Mouse (Mus musculus): Measurements from ENCODE around the gene Gprc5d. TPM values are rescaled to one million over a fixed set of nuclear protein-coding genes. Genes with fewer than 3 reads are reported as not detected.

Gene Gprc5d
- total and polyA plus RNA-seq, 3 experiments: not detected

GRCm38 (mm10) chr6:135078420-135078819, 39.7 kb downstream of the Gprc5d start:
- TF ChIP-seq TBP (conservative IDR thresholded peaks at IDR 0.05; ENCODE audit: low read depth, low read length): no peak
- TF ChIP-seq JUND (conservative IDR thresholded peaks at IDR 0.05; ENCODE audit: low read depth, low read length): no peak
- no peak for TF ChIP-seq ELF1 (IDR thresholded peaks at IDR 0.05; ENCODE audit: low read depth, low read length)
- no peak for TF ChIP-seq POLR2AphosphoS2 (IDR thresholded peaks at IDR 0.05; ENCODE audit: low read depth, low read length)
- no peak for TF ChIP-seq MEF2A (IDR thresholded peaks at IDR 0.05; ENCODE audit: borderline replicate concordance, low read depth, low read length)
- no peak for TF ChIP-seq IRF4 (IDR thresholded peaks at IDR 0.05; ENCODE audit: low read depth, low read length)
- TF ChIP-seq ZKSCAN1 (IDR thresholded peaks at IDR 0.05; ENCODE audit: borderline replicate concordance, low read depth, low read length): no peak
- no peak for TF ChIP-seq BHLHE40 (IDR thresholded peaks at IDR 0.05; ENCODE audit: low read depth, low read length)
- no peak for TF ChIP-seq RAD21 (IDR thresholded peaks at IDR 0.05; ENCODE audit: low read depth, low read length)
- TF ChIP-seq KAT2A (IDR thresholded peaks at IDR 0.05; ENCODE audit: insufficient replicate concordance, low read length): no peak
- no peak for TF ChIP-seq E2F4 (IDR thresholded peaks at IDR 0.05; ENCODE audit: insufficient replicate concordance, low read depth, low read length)
- TF ChIP-seq EP300 (IDR thresholded peaks at IDR 0.05; ENCODE audit: low read length): no peak
- no peak for TF ChIP-seq GABPA (IDR thresholded peaks at IDR 0.05; ENCODE audit: insufficient replicate concordance, low read depth, low read length)
- no peak overlapping the region for H3K27ac ChIP-seq (ENCODE audit: insufficient read depth, low read depth)
- no peaks in the 10 kb centered on the region for H3K9me3 ChIP-seq (replicated peaks; ENCODE audit: low read length)
- in situ Hi-C loops (cut with MboI; ENCODE audit: low pct_ligation_motif_present, low pct_unique_long_range_greater_than_20kb, low sequenced_read_pairs) (no loop called here), dilution Hi-C loops (cut with MboI; ENCODE audit: extremely low pct_ligation_motif_present, extremely low pct_unique_long_range_greater_than_20kb, low sequenced_read_pairs) (no loop called here)
- DNase-seq (ENCODE audit: extremely low read depth): no peak
- no peaks in the 10 kb centered on the region for H3K79me2 ChIP-seq (replicated peaks; ENCODE audit: control insufficient read depth, extremely low read depth, insufficient read depth, poor library complexity, severe bottlenecking)
- no peak overlapping the region for H3K4me2 ChIP-seq (ENCODE audit: insufficient read depth, low read depth, poor library complexity, severe bottlenecking)
- no peak overlapping the region for H3K9ac ChIP-seq (ENCODE audit: insufficient read depth, low read depth)
- no peaks in the 10 kb centered on the region for H3K27me3 ChIP-seq (replicated peaks)
- no peaks in the 10 kb centered on the region for H3K36me3 ChIP-seq (replicated peaks in 1 of 2; ENCODE audit: control insufficient read depth in 1 of 2, insufficient read depth in 1 of 2, low read length in 1 of 2)
- no peak overlapping the region for H3K4me3 ChIP-seq (replicated peaks in 1 of 3; ENCODE audit: low read depth in 2 of 3, low read length in 2 of 3, poor library complexity in 1 of 3)
- no peaks in the 10 kb centered on the region for H3K4me1 ChIP-seq (ENCODE audit: control insufficient read depth in 1 of 2, insufficient read depth in 2 of 2)

- dilution Hi-C loops (cut with MboI; ENCODE audit: extremely low pct_ligation_motif_present, extremely low pct_unique_long_range_greater_than_20kb, low sequenced_read_pairs): no loop called here
- no peak overlapping the region for H3K4me3 ChIP-seq (replicated peaks in 1 of 3; ENCODE audit: low read depth in 2 of 3, low read length in 2 of 3, poor library complexity in 1 of 3)
- DNase-seq (ENCODE audit: extremely low read depth): no peak
- no peak overlapping the region for H3K27ac ChIP-seq (ENCODE audit: insufficient read depth, low read depth)
- H3K4me1 ChIP-seq (ENCODE audit: control insufficient read depth in 1 of 2, insufficient read depth in 2 of 2): 0 out of 4 replicates have a peak, but pooled peaks cover 0 to 3% of the 10 kb centered on the region in 2 experiments
- H3K9me3 ChIP-seq (replicated peaks; ENCODE audit: low read length): no peaks in the 10 kb centered on the region
- in situ Hi-C loops (cut with MboI; ENCODE audit: low pct_ligation_motif_present, low pct_unique_long_range_greater_than_20kb, low sequenced_read_pairs): no loop called here
- H3K9ac ChIP-seq (ENCODE audit: insufficient read depth, low read depth): no peak overlapping the region
- H3K4me2 ChIP-seq (ENCODE audit: insufficient read depth, low read depth, poor library complexity, severe bottlenecking): no peak overlapping the region
- no peaks in the 10 kb centered on the region for H3K79me2 ChIP-seq (replicated peaks; ENCODE audit: control insufficient read depth, extremely low read depth, insufficient read depth, poor library complexity, severe bottlenecking)
- TF ChIP-seq SIN3A (IDR thresholded peaks at IDR 0.05; ENCODE audit: low read length): no peak
- TF ChIP-seq TCF12 (IDR thresholded peaks at IDR 0.05; ENCODE audit: low read depth, low read length): no peak
- no peak for TF ChIP-seq ZKSCAN1 (IDR thresholded peaks at IDR 0.05; ENCODE audit: borderline replicate concordance, low read depth, low read length)
- no peak for TF ChIP-seq SMC3 (IDR thresholded peaks at IDR 0.05; ENCODE audit: low read depth, low read length)
- no peak for TF ChIP-seq CHD2 (IDR thresholded peaks at IDR 0.05; ENCODE audit: low read length)
- TF ChIP-seq ELF1 (IDR thresholded peaks at IDR 0.05; ENCODE audit: low read depth, low read length): no peak
- no peak for TF ChIP-seq E2F4 (IDR thresholded peaks at IDR 0.05; ENCODE audit: insufficient replicate concordance, low read depth, low read length)
- TF ChIP-seq GABPA (IDR thresholded peaks at IDR 0.05; ENCODE audit: insufficient replicate concordance, low read depth, low read length): no peak
- no peak for TF ChIP-seq KAT2A (IDR thresholded peaks at IDR 0.05; ENCODE audit: insufficient replicate concordance, low read length)
- no peak for TF ChIP-seq MYC (IDR thresholded peaks at IDR 0.05; ENCODE audit: low read depth, low read length)
- TF ChIP-seq IRF4 (IDR thresholded peaks at IDR 0.05; ENCODE audit: low read depth, low read length): no peak
- no peak for TF ChIP-seq BHLHE40 (IDR thresholded peaks at IDR 0.05; ENCODE audit: low read depth, low read length)
- TF ChIP-seq MAZ (IDR thresholded peaks at IDR 0.05; ENCODE audit: low read depth, low read length): no peak
- no peak for TF ChIP-seq POLR2AphosphoS2 (IDR thresholded peaks at IDR 0.05; ENCODE audit: low read depth, low read length)
- no peak for TF ChIP-seq RAD21 (IDR thresholded peaks at IDR 0.05; ENCODE audit: low read depth, low read length)
- no peak for TF ChIP-seq HCFC1 (IDR thresholded peaks at IDR 0.05; ENCODE audit: low read depth, low read length)
- no peak for TF ChIP-seq NELFE (IDR thresholded peaks at IDR 0.05; ENCODE audit: low read depth, low read length)
- no peaks in the 10 kb centered on the region for H3K36me3 ChIP-seq (replicated peaks in 1 of 2; ENCODE audit: control insufficient read depth in 1 of 2, insufficient read depth in 1 of 2, low read length in 1 of 2)
- no peaks in the 10 kb centered on the region for H3K27me3 ChIP-seq (replicated peaks)
Observed at GRCm38 (mm10) chr6:135076202-135076601, 41.9 kb downstream of the Gprc5d start.
